Mouse (Mus musculus) hindlimb bud, embryonic 11.5 days (tissue): ENCODE measurements around the gene Cct7.

ENCODE experiments used
- DNase-seq: peaks from one replicate; pipeline ENCODE4 v3.0.0-alpha.2; 2012; ENCODE audit warnings: low read depth, low spot score; ENCODE audit errors: extremely low spot score

Gene Cct7

GRCm38 (mm10) chr6:85500416-85500815 is 49.1 kb downstream of the Cct7 start:
- DNase-seq: no peak

- no peak for DNase-seq
Measured at GRCm38 (mm10) chr6:85501571-85502102, 50.3 kb downstream of the Cct7 start.

GRCm38 (mm10) chr6:85502103-85502910 is 51.0 kb downstream of the Cct7 start:
- no peak for DNase-seq

- no peak for DNase-seq
Measured at GRCm38 (mm10) chr6:85502911-85503250, 51.6 kb downstream of the Cct7 start, which contains the start of gene Fbxo41. Gene Fbxo41 (minus strand): TSS chr6:85502994.

GRCm38 (mm10) chr6:85504908-85505307 is 53.6 kb downstream of the Cct7 start:
- no peak for DNase-seq

GRCm38 (mm10) chr6:85508602-85509001 is 57.3 kb downstream of the Cct7 start:
- no peak for DNase-seq

GRCm38 (mm10) chr6:85510476-85510875 is 59.2 kb downstream of the Cct7 start:
- DNase-seq: no peak

GRCm38 (mm10) chr6:85511286-85512055 is 60.2 kb downstream of the Cct7 start:
- no peak for DNase-seq

GRCm38 (mm10) chr6:85512056-85512440 is 60.7 kb downstream of the Cct7 start:
- no peak for DNase-seq

GRCm38 (mm10) chr6:85512577-85513530 is 61.5 kb downstream of the Cct7 start:
- DNase-seq: no peak

GRCm38 (mm10) chr6:85513531-85513910 is 62.2 kb downstream of the Cct7 start, which contains the start of gene Egr4:
Gene Egr4 (minus strand): TSS chr6:85513589.
- DNase-seq: no peak

GRCm38 (mm10) chr6:85515941-85516340 is 64.6 kb downstream of the Cct7 start:
- no peak for DNase-seq
